ENCODE assay signal across 25 mouse cellular contexts in genomic region chr3:60429049-60429448, GRCm38 (mm10).
"Had no signal": no experiment of that assay in that cellular context is flagged by ENCODE, and none has a peak within 500 bp of the region (broad histone marks: within the 10 kb centered on the region; RNA-seq: fewer than 3 reads in every experiment).

No protein-coding gene starts in this region.

- H3K4me1 ChIP-seq: heart, embryonic 15.5 days; hindbrain, embryonic 13.5 days; hindbrain, embryonic 15.5 days; kidney, embryonic 15.5 days; limb, embryonic 13.5 days had no signal

- H3K4me3 ChIP-seq: heart, adult 2 months; heart, embryonic 13.5 days; heart, embryonic 15.5 days; hindbrain, embryonic 13.5 days; hindbrain, embryonic 15.5 days; kidney, embryonic 15.5 days; layer of hippocampus, adult 2 months; left cerebral cortex, adult 2 months; limb, embryonic 13.5 days; limb, embryonic 15.5 days; liver, embryonic 13.5 days had no signal

- H3K36me3 ChIP-seq: heart, embryonic 13.5 days; heart, embryonic 15.5 days; hindbrain, embryonic 13.5 days; hindbrain, embryonic 15.5 days; kidney, embryonic 15.5 days; limb, embryonic 13.5 days; limb, embryonic 15.5 days; liver, embryonic 13.5 days had no signal

- H3K9me3 ChIP-seq: heart, embryonic 13.5 days; heart, embryonic 15.5 days; hindbrain, embryonic 13.5 days; hindbrain, embryonic 15.5 days; kidney, embryonic 15.5 days; limb, embryonic 13.5 days; limb, embryonic 15.5 days; liver, embryonic 13.5 days had no signal

- H3K4me2 ChIP-seq: heart, embryonic 11.5 days; heart, embryonic 13.5 days; heart, embryonic 15.5 days; hindbrain, embryonic 13.5 days; hindbrain, embryonic 15.5 days; kidney, embryonic 15.5 days; limb, embryonic 13.5 days; limb, embryonic 15.5 days; liver, embryonic 13.5 days had no signal

- H3K27ac ChIP-seq: heart, adult 2 months; heart, embryonic 13.5 days; heart, embryonic 15.5 days; hindbrain, embryonic 13.5 days; hindbrain, embryonic 15.5 days; hindbrain, postnatal 0 days; kidney, embryonic 15.5 days; kidney, postnatal 0 days; layer of hippocampus, adult 2 months; left cerebral cortex, adult 2 months; limb, embryonic 13.5 days; limb, embryonic 15.5 days; liver, embryonic 13.5 days had no signal

- H3K9ac ChIP-seq: heart, embryonic 13.5 days; heart, embryonic 15.5 days; hindbrain, embryonic 13.5 days; hindbrain, embryonic 15.5 days; kidney, embryonic 15.5 days; limb, embryonic 13.5 days; limb, embryonic 15.5 days; liver, embryonic 13.5 days had no signal

- H3K27me3 ChIP-seq: heart, embryonic 13.5 days; heart, embryonic 15.5 days; hindbrain, embryonic 13.5 days; hindbrain, embryonic 15.5 days; kidney, embryonic 15.5 days; limb, embryonic 13.5 days; limb, embryonic 15.5 days; liver, embryonic 13.5 days had no signal

- DNase-seq: gastrocnemius, postnatal 14 days; gastrocnemius, postnatal 36 days; heart, adult 11 months; heart, adult 2 months; heart, postnatal 14 days; heart, postnatal 36 days; kidney, adult 11 months; kidney, adult 2 months; kidney, adult 9 months; kidney, postnatal 25 days; kidney, postnatal 4 days; liver, embryonic 13.5 days had no signal

- ATAC-seq: hindbrain, postnatal 0 days; intestine, embryonic 16.5 days had no signal
